Mouse (Mus musculus) gastrocnemius, adult 18-20 months (tissue): ENCODE measurements around the gene Supt3. TPM values are rescaled to one million over a fixed set of nuclear protein-coding genes. Genes with fewer than 3 reads are reported as not detected.

ENCODE experiments used
- DNase-seq: peaks from one replicate; pipeline ENCODE4 v3.0.0; 2021; ENCODE audit warnings: low spot score
- total RNA-seq, 2 experiments: library from RNA; stranded (reverse); gene quantifications; 2 replicates each; pipeline ENCODE4 v1.2.3; 2021

Supt3 gene
- total RNA-seq, 2 experiments from 2014 or later, result 12.3 to 20.6 TPM

- DNase-seq, result no peak
Measured at GRCm38 (mm10) chr17:45053371-45053770, 276.4 kb downstream of the Supt3 start.

- DNase-seq, result no peak
Measured at GRCm38 (mm10) chr17:45054526-45054925, 277.6 kb downstream of the Supt3 start.

GRCm38 (mm10) chr17:45056894-45057293, 279.9 kb downstream of the Supt3 start:
- DNase-seq, result no peak

- DNase-seq, result no peak
Measured at GRCm38 (mm10) chr17:45057780-45058179, 280.8 kb downstream of the Supt3 start.

GRCm38 (mm10) chr17:45058566-45059363, 281.8 kb downstream of the Supt3 start:
- DNase-seq, result no peak

- DNase-seq, result no peak
Measured at GRCm38 (mm10) chr17:45063776-45064175, 286.8 kb downstream of the Supt3 start.

GRCm38 (mm10) chr17:45065465-45065864, 288.5 kb downstream of the Supt3 start:
- DNase-seq, result no peak

GRCm38 (mm10) chr17:45067441-45067840, 290.5 kb downstream of the Supt3 start:
- DNase-seq, result no peak

GRCm38 (mm10) chr17:45068321-45068720, 291.4 kb downstream of the Supt3 start:
- no peak for DNase-seq

GRCm38 (mm10) chr17:45072495-45073347, 295.8 kb downstream of the Supt3 start:
- DNase-seq, result no peak

GRCm38 (mm10) chr17:45073348-45073634, 296.3 kb downstream of the Supt3 start:
- no peak for DNase-seq

- DNase-seq, result no peak
Measured at GRCm38 (mm10) chr17:45073779-45074178, 296.8 kb downstream of the Supt3 start.

GRCm38 (mm10) chr17:45076951-45077350, 300.0 kb downstream of the Supt3 start:
- no peak for DNase-seq

- no peak for DNase-seq
Measured at GRCm38 (mm10) chr17:45077921-45078640, 301.1 kb downstream of the Supt3 start.

GRCm38 (mm10) chr17:45081521-45081920, 304.6 kb downstream of the Supt3 start:
- DNase-seq, result no peak

GRCm38 (mm10) chr17:45081955-45082475, 305.1 kb downstream of the Supt3 start:
- no peak for DNase-seq

- no peak for DNase-seq
Measured at GRCm38 (mm10) chr17:45086361-45086760, 309.4 kb downstream of the Supt3 start.

- no peak for DNase-seq
Measured at GRCm38 (mm10) chr17:45087022-45087421, 310.1 kb downstream of the Supt3 start.

GRCm38 (mm10) chr17:45101064-45101463, 324.1 kb downstream of the Supt3 start:
- DNase-seq, result no peak

GRCm38 (mm10) chr17:45115386-45115785, 338.4 kb downstream of the Supt3 start:
- no peak for DNase-seq

GRCm38 (mm10) chr17:45118565-45119471, 341.9 kb downstream of the Supt3 start:
- no peak for DNase-seq
